Mouse (Mus musculus) ovary, postnatal 36 days (tissue): ENCODE results near the gene Foxn1.

ENCODE experiments used
- DNase-seq: peaks from one replicate; pipeline ENCODE4 v3.0.0; 2022; ENCODE audit warnings: low spot score, mixed read lengths

The Foxn1 gene

DNA sequence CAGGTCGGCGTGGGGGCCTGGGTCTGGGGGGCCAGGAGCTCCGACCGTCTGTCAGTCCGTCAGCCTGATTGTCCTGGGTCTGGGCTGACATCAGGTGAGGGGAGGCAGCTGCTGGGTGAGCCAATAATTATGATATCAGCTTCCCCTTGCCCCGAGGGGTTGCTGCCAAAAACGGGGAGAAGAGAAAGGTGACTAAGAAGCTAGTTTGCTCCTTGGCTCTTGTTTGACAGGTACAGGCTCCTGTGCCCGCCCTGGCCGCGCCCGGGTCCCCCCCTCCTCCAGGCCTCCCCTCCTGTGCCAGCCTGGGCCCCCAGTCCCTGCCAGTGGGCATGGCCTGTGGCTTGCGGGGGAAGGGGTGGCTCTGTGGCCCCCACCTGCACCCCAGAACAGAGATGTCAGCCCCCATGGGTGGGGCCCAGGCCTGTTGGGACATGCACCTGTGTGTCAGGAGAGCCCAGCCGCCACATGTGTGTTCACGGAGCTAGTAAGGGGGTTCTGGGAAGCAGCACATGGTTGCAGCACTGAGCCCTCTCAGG lies at the start of gene Foxn1:
Foxn1 (minus strand) TSS at position 51 of the 536 bp plus-strand sequence.
- DNase-seq, result no peak

DNA sequence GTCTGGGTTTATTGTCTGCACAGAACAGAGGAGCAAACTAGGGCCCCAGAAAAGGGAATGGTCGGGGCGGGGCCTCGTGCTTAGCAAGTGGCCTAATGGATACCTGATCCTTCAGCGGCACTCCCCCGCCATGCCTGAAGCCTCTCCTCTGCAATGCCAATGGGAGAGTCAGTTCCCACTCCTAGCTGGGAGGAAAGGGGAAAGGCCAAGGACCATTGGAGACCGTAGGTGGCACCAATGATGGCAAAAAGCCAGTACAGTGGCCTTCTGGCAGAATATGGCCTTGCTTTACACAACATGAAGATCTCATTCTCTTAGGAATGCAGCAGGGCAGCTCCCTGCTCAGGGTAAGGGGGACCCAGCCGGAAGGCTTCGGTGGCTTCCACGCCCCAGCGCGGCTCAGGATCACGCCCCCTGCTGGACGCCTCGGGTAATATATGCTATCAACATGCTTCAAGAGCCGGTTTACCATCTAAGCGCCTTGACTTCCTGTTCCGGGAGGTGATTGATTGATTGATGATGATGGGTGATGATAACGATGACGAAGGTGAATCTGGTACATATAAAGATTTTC lies 49.5 kb upstream of the Foxn1 start:
- peak; percentile 65 for DNase-seq

DNA sequence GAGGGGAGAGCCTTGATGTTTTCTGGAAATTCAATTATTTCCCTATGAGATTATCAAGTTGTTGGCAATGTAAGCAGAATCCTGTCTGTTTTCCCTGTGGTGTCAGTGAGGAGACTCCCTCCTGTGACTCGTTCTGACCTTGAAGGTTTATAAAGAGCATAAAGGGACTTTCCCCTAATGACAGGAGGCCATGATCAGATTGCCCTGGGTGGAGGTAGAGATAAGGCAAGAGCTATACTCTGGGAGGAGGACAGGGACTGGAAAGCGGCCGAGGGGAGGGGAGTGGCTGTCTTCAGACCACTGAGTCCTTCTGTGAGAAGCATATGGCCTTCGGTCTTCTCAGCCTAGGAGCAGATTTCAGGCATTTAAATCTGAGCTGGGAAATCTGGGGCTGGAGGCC lies 47.7 kb upstream of the Foxn1 start:
- DNase-seq, result no peak

DNA sequence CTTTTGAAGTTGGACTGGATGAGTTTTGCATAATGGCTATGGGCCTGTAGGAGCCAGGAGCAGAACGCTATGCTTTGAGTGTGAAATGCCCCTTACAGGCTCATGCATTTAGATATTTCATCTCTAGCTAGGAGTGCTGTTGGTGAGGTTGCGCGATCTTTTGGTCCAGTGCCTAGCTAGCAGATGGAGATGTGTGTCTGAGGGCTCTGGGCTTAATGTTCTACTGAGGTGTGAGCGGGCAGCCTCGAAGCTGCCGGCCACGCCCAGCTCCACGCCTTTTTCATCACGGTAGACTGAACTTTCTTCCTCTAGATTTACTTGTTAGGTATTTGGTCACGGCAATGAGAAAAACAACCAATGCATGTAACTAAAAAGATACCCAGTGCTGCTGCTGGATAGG lies 44.8 kb upstream of the Foxn1 start:
- DNase-seq, result no peak

DNA sequence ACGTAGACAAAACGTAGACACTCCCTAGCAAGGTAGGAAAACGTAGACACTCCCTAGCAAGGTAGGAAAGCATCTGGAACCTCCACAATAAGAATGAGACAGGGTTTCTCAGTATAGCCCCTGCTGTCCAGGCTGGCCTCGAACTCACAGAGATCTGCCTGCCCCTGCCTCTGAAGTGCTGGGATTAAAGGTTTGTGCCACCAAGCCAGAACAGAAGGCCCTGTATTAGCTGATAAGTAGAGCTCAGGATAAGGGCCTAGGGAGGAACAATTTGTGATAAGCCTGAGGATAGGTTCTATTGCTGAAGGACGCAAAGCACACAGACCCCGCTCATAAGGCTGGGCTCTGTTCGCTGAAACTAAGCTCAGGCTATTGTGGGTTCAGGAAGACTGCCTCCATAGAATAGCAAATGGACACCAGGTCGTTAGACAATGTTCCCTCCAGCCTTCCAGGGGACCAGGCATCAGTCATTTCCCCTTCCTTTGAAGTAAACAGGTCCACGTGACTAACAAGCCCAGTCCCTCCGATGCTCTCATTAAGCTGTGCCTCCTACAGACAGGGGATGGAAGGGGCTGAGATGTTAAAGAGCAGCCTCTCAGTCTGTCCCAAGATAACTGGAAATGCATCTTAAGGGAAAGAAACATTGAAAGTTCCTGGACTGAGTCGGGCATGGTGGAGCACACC lies 44.0 kb upstream of the Foxn1 start:
- no peak for DNase-seq

DNA sequence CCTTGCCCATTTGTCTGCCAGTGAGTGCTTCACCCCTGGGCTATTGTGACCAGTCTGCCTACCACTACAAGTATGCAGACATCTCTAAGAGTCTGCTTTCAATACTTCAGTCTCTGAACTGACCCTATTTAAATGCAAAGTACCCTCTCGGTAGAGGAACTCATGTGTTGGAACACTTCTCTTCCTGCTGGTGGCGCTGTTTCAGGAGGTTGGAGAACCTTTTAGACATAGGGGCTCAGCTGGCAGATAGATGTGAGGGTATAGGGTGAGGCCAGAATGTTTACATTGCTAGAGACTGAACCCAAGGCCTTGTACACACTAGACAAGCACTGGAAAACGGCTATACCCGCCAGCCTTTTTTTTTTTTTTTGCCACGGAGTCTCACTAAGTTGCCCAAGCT lies 42.0 kb upstream of the Foxn1 start:
- DNase-seq, result no peak

DNA sequence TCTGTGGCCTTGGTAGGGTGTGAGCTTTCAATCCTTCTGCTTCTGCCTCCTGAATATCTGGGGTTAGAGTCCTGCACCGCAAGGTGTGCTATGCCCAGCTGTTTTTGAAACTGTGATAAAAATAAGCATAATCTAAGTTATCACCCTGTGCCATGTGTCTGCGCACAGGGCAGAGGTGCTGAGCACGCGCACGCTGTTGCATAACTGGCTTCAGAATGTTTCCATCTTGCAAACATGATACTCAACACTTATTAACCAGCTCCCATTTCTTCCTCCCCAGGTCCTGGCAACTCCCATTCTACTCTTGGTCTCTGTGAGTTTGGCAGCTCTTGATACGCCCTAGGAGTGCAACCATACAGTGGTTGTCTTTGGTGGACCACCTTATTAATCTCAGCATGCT lies 41.3 kb upstream of the Foxn1 start:
- no peak for DNase-seq

DNA sequence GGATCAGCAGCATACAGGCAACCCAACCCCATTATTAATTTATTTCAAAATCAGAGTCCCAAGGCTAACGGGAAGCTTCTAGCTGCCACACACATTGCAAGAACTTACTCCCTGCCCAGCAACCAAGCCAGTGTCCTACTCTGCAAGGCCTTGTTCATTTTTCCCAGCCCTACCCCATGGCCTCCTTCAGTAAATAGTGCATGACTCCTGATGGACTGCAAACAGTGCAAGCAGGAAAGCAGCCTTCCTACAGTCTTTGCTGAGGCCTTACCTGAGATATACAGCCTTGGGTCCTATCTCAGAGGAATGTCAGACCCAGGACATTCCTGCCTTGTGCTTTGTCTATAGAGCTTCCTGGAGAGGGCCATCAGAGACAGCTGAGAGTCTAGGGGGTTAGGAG lies 39.2 kb upstream of the Foxn1 start:
- no peak for DNase-seq

DNA sequence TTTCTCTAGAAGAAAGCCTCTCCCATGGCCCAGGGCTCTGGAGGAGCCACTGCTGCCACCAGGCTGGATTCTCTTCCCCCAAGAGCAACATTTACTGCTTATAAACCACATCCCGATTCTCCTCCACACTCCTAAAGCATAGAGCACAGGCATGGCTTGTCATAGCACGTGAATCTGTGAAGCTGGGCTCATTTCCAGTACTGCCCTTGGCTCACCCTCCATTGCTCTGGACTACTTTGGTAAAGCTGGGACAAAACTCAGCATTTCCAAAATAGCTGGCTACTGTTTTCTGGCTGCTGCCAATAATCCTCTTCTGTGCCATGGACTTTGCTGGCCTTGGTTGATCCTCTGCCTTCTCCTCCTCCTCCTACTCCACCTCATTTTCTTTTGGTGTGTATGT lies 38.0 kb upstream of the Foxn1 start:
- DNase-seq, result no peak

DNA sequence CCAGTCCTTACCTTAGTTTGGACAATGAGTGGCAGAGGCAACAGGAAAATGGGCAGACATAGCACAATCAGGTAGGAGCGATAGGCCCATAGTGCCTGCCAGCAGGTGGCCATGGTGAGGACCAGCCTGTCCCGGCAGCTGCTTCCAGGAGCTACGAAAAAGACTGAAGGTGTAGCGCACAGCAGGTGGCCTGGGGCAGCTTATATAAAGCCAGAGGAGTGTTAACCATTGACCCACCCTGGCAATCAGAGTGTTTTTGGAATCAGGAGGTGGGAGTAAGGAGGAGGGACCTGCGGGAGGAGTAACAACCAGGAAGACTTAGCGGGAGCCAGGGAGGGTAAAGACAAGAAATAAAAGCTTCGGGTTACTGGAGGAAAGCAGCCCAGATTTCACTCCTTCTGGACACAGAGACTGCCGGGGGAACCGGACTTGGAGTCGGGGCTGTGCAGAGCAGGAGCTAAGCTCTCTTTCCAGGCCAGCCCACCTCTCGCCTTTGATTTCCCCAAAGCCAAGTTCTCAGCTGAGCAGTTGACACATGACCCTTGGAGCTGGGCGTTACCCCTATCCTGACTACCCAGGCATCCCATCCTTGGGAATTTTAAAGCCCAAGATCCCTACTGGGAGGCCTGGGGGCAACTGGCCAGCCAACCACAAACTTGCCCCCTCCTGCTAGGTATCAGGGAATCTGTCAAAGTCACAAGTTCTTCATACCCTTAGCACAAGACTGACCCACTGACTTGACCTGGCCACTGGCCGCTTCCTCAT lies 35.9 kb upstream of the Foxn1 start, which contains the start of gene Slc13a2:
Slc13a2 (minus strand) TSS at position 163 of the 765 bp plus-strand sequence.
- no peak for DNase-seq

DNA sequence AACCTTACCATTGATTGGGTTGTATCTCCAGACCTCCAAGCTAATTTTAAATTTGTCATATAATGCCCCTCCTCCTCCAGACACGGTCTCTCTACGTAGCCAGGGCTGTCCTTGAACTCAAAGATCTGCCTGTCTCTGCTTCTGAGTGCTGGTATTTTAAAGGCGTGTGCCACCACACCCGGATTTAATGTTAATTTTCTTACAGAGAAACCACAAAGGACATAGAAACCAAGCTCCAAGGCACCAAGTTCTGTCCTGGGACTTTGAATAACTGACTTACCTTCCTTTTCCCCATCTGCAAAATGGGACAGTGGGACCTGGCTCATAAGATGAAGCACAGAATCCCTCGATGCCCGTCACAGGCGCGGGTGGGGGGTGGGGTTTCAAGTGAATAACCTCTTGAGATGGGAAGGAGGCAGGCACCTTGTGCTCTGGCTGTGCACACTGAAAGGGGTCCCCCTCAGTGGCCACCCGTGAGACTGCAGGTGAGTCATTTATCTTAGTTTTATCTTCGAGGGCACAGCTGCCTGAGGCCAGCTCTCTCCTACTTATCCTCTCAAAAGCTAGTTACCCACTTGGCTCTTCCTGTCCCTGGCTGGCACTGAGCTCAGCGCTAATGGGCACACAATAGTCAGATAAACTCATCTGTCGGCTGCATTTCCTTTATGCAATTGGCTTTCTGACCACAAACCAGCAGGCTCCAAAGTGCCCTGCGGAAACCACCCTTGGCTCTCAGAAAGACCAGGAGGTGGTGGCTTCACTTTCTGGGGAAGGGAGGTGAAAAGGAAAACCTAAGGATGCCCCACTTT lies 35.0 kb upstream of the Foxn1 start:
- no peak for DNase-seq

DNA sequence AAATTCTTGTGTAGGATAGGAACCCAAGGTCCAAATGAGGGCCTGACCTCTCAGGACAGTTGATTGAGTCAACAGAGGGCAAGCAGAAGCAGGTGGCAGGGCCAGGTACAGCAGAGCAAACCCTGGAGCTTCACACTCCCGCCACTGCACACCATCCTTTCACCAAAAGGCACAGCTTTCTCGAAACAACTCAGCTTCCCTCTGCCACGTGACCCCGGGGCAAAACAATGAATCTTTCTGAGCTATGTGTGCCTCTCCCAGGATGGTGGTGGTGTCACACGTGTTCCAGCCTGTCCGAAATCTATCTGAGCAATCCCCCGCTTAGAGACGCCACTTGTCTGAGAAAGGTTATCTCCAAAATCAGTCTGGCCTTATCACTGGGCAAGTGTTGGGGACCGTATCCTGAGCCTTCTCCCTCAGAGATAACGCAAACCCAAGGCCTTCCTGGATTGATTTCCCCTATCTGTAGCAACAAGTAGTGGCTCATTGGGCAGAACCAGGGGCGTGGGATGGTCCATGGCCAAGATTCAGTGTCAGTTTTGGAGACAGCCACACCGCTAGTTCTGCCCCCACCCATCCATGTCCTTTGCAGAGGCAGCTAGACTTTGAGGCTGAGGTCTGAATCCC lies 34.0 kb upstream of the Foxn1 start:
- no peak for DNase-seq

DNA sequence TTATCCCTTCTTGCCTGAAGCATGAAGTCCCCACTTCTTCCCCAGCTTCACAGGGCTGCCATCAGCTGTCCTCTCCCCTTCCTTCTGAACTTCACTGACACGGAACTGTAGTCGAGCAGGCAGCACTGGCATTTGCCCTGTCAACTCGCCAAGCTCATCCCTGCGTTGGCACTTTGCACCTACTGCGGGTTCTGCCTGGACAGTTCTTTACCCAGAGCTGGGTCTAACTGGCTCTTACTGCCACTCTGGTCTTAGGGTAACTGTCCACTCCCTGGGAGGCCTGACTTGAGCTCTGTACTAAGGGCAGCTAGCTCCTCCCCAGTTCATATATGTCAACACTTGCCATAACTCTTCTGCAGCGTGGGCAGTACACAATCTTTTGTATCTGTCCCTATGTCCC lies 30.5 kb upstream of the Foxn1 start:
- no peak for DNase-seq

DNA sequence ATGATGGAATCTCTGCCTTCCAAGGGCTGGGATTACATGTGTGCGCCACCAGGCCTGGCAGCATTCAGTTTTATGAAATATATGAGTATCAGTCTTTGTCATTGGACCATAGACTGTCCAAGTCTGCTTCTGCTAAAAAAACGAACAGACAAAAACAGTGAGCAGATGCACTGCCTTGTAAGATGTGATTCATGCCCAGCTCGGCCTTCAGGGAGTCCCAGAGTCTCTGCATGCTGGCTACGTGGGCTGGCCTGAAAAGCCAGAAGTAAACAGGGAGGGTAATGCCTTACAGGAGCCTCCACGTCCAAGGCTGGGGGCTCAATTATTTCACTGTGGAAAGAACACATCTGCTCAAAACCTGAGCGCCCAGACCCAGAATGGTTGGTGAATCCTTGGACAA lies 26.5 kb upstream of the Foxn1 start:
- no peak for DNase-seq

DNA sequence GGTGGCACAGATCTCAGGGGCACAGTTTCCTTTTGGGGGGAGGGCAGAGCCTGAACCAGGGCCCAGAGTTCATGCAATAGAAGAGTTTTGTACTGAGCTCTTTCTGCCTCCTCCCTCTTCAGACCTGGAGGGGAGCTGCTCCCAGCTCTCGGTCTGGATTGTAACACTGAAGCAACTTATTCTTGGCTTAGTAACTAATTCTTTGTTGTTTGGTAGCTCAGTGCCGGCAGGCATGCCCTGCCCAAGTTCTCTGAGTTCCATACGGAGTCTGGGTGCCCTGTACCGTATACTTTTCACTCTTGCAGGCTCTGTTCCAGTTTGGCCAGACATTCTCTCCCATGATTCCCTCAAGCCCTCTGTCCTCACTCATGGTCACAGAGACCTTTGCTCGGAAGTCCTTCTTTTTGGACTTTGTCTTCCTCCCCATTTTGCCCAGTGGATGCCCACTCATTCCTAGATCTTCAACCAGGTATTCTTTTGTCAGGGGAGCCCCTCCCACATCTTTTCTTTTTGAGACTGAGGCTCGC lies 26.0 kb upstream of the Foxn1 start:
- DNase-seq, result no peak

DNA sequence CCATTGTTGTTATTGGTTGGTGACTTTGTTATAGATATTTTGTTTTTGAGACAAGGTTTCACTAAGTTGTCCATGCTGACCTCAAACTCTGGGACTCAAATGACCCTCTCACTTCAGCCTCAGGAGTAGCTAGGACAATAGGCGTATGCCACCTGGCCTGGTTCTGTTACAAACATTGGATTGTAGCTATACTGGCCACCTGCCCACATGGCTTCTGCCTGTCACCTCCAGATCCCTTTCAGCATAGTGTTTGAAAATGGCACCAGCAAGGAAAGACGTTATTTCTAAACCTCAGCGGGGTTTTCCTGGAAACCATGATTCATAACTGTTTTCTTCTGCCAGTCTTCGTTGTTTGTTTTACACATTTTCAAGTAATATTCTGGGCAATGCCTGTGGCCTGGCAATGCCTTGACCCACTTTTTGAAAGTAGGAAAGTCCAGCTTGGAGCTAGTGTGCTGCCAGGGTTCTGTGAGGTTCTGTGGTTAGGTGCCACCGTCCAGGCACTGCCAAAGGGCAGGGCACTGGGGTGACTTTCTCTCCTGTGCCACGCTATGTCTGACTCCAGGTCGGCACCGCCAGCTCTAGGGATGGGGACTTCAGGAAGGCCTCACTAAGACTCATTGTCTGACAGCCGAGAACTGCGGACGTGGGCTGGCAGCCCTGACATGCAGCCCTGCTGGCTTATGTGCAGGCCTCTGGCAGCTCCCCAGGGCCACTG lies 25.4 kb upstream of the Foxn1 start:
- peak; percentile 40 for DNase-seq

DNA sequence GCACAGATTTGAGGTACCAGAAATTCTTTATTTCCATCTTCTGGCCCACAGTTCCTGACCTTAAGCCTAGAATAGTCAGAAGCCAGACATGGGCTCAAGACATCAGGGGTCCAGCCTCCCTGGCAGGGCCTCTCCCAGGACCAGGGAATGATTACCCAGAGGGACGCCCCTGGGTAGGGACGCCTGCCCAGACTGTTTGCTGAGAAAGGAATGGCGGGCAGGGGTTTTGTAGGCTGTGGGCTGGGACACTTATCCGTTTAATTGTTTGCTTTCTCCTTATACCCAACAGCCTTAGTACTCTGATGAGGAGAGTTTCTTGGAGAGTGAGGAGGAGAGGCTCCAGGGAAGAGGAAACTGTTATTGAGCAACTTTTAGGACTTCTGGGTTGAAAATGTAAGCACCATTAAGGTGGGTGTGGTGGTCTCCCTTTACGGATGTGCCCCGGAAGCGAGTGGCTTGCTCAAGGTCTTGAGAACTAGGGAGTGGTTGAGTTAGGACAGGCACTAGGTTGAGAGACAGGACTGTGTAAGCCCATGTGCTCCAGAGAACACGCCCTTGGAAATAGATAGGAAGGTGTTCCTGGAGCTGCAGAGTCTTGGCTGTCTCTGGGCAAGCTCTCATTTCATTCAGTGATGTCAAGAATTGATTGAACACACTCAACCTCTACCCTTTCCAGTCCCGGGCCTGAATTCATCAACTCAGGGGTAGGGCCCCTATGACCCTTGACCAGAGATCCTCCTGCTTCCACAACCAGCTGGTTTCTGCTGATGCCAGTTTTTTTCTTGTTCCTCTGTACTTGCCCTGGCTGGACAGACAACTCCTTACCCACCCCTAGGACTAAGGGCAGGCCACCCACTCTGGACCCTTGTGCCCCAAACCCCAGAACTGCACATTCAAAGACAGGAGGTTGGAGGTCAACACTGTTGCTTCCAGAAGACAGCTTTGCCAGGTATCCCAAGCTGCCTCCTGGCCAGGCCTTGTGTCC lies 22.2 kb upstream of the Foxn1 start:
- no peak for DNase-seq

DNA sequence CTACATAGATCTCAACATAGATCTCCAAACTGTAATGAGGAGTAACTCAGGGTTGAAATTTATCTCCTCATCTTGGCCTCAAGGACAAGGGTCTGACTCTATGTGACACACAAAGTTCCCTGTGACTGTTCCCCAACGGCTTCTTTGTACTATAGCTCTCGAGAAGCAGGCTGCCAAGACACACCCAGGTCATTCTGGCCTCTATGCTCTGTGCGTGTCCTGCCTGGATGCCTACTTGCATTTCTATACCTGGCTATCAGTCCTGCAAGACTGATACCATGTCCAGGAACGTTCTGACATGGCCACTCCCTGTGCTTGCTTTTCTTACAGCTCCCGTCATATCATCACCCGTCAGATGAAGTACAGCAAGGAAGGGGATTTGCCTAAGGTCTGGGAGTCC lies 15.7 kb upstream of the Foxn1 start:
- DNase-seq, result no peak

DNA sequence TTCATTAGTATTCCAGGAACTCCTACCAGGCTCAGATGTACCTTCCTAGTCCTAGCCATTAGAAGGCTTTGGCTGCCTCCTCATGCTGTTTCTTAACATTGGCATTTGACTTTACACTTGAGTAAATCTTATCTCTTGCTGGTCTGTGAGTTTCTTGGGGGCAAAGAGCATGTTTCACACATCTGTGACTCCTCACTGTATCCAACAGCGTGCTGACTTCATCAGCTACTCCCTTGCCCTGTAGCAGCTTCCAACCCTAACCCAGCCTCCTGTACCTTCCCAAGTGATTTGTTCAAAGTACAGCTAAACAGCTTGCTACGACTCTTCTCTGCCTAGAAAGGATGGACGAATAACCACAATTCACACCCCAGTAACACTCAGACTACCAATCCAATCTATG lies 15.1 kb upstream of the Foxn1 start:
- DNase-seq, result no peak

DNA sequence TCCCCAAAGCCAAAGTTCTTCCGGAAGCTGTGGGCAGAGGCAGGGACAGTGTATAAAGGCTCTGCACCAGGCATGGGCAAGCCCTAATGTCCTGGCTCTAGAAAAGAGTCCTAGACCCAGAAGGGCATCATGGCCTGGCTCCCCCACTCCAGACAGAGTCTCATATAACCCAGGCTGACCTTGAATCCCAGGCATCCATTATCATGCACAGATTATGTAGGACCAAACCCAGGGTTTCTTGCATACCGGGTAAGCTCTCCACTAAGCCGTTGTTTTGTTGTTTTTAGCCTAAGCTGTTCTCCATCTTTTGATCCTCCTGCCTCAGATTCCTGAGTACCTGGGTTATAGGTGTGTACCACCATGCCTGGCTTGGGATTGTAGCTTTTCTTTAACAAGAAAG lies 14.6 kb upstream of the Foxn1 start:
- no peak for DNase-seq
